Mouse (Mus musculus) ES-Bruce4 (cell line): ENCODE data around the gene Hoxc13.

Experiments
- CTCF ChIP-seq: IDR thresholded peaks from one replicate; pipeline ENCODE4 v1.8.1; 2011; ENCODE audit warnings: low read depth, low read length
- EP300 ChIP-seq: IDR thresholded peaks from 2 replicates; pipeline ENCODE4 v1.6.1; 2011; ENCODE audit warnings: low read depth, low read length; ENCODE audit not compliant: insufficient read depth
- POLR2A ChIP-seq: IDR thresholded peaks from one replicate; pipeline ENCODE4 v1.8.1; 2011; ENCODE audit warnings: low read length; ENCODE audit not compliant: insufficient read depth

DNA sequence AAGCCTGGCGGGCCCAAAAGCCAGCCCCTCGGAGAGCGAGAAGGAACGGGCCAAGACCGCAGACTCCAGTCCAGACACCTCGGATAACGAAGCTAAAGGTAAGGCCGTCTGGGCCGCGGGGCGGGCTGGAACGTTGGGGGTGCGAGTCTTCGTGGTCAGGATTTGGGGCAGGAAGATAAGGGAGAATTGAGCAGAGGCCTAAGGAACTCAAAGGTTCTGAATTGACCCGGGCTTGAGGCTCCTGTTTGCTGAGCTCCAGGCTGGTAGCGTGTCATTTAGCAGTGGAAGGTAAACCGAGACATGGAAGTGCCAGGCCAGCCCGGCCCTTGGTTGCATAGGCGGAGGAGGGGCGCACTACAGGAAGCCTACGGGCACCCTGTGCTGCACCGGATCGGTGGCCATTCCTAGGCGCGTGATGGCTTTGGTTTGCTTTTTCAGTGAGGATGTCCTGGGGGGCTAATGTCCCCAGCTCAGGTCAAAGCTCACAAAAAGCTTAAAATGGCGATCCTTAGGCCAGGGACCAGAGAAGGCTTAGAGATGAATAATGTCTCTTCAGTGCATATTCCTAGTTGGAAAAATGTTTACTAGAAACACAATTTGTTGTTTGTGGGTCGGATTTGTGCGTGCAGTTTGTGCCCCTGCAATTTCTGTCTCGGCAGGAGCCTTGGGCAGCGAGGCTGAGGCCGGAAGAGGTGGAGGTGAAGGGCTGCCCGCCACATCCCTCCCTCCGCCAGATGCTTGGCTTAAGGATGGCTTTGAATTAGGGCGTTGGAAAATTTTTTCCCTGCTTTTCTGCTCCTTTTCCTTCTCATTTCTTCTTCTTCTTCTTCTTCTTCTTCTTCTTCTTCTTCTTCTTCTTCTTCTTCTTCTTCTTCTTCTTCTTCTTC, 46.9 kb downstream of the Hoxc13 start:
- no peak for TF ChIP-seq POLR2A
- TF ChIP-seq CTCF, result no peak
- no peak for TF ChIP-seq EP300
